Mouse (Mus musculus) thymus, postnatal 14 days (tissue): Measurements from ENCODE around the gene Unc119b.
"Not testable (repeated sequence)": the region's sequence is repeated elsewhere in the genome, so short reads cannot be mapped to it uniquely, and the experiment has no call there.

Experiments used
- DNase-seq: peaks from one replicate; pipeline ENCODE4 v3.0.0; 2021

Gene Unc119b

GRCm38 (mm10) chr5:115081636-115082035 lies 53.1 kb downstream of the Unc119b start:
- DNase-seq: peak; percentile 56

- DNase-seq: peak; percentile 78
Measured at GRCm38 (mm10) chr5:115076144-115076901, 58.5 kb downstream of the Unc119b start.

- no peak for DNase-seq
Measured at GRCm38 (mm10) chr5:115074749-115075148, 60.0 kb downstream of the Unc119b start.

GRCm38 (mm10) chr5:115073306-115073705 lies 61.5 kb downstream of the Unc119b start:
- DNase-seq: not testable (repeated sequence)
